Mouse (Mus musculus) heart, postnatal 0 days (tissue): ENCODE measurements around the gene Ghrl. TPM values are rescaled to one million over a fixed set of nuclear protein-coding genes. Genes with fewer than 3 reads are reported as not detected.

Source experiments
- ATAC-seq: fragments of 200-750 bp; cut with Nextera tagmentation; 2 replicates; pipeline ENCODE4 v1.8.0; 2017; ENCODE audit warnings: low read depth, moderate number of reproducible peaks, moderate library complexity; ENCODE audit not compliant: insufficient read depth
- DNase-seq: peaks from one replicate; pipeline ENCODE4 v3.0.0-alpha.2; 2016; ENCODE audit warnings: low spot score
- H3K27ac ChIP-seq: fragments of 300-500 bp; sonication (generic); 2 replicates; pipeline ENCODE4 v1.5.1; 2014; ENCODE audit warnings: low read depth, mild to moderate bottlenecking
- H3K27me3 ChIP-seq: fragments of 300-500 bp; sonication (generic); 2 replicates; pipeline ENCODE4 v1.6.1; 2014; ENCODE audit warnings: low read length, mixed read lengths; ENCODE audit not compliant: control insufficient read depth, insufficient read depth
- H3K36me3 ChIP-seq: fragments of 300-500 bp; sonication (generic); replicated peaks from 2 replicates; pipeline ENCODE4 v1.6.1; 2014; ENCODE audit warnings: low read length, mixed read lengths; ENCODE audit not compliant: control insufficient read depth, insufficient read depth
- H3K4me1 ChIP-seq: fragments of 300-500 bp; sonication (generic); 2 replicates; pipeline ENCODE4 v1.6.1; 2014; ENCODE audit warnings: antibody characterized with exemption; ENCODE audit not compliant: control insufficient read depth, insufficient read depth
- H3K4me2 ChIP-seq: fragments of 300-500 bp; sonication (generic); 2 replicates; pipeline ENCODE4 v1.6.1; 2014; ENCODE audit warnings: low read depth, mild to moderate bottlenecking, low read length, moderate library complexity
- H3K4me3 ChIP-seq: fragments of 300-500 bp; sonication (generic); 2 replicates; pipeline ENCODE4 v1.5.1; 2014; ENCODE audit warnings: low read depth, low read length
- H3K9ac ChIP-seq: fragments of 300-500 bp; sonication (generic); replicated peaks from 2 replicates; pipeline ENCODE4 v1.6.1; 2014; ENCODE audit warnings: low read depth, low read length, mixed read lengths
- H3K9me3 ChIP-seq: fragments of 300-500 bp; sonication (generic); replicated peaks from 2 replicates; pipeline ENCODE4 v1.6.1; 2016; ENCODE audit warnings: low read length; ENCODE audit not compliant: control insufficient read depth
- CTCF ChIP-seq: IDR thresholded peaks from 2 replicates; pipeline ENCODE4 v1.5.1; 2016; ENCODE audit warnings: antibody characterized with exemption, control low read depth, low read depth
- EP300 ChIP-seq: IDR thresholded peaks from 2 replicates; pipeline ENCODE4 v1.6.1; 2016; ENCODE audit warnings: antibody characterized with exemption, low read depth
- WGBS: fragments of 180-500 bp; shearing (Covaris S2); extraction: QIAGEN DNeasy Blood & Tissue Kit; methylation state at CpG from one replicate; pipeline ENCODE4 v1.1.7; 2014; 5-methylcytosine and 5-hydroxymethylcytosine counted together
- polyA plus RNA-seq: library from polyadenylated mRNA; unstranded; fragments of >200 nt; fragmentation: Nextera tagmentation; extraction: Ambion mirVana; gene quantifications from 2 replicates; pipeline ENCODE4 v1.2.1, GENCODE M21; 2015
- total RNA-seq: library from RNA; depleted of rRNA; stranded (reverse); fragments of >200 nt; gene quantifications from 2 replicates; pipeline ENCODE4 v1.2.3, GENCODE M21; 2014; ENCODE audit warnings: low replicate concordance

The Ghrl gene
- total and polyA plus RNA-seq, 2 experiments from 2014 or later, result not detected

- Histone ChIP-seq H3K4me2 (no peak overlapping the region), H3K9ac (no peak overlapping the region), H3K27ac (no peak overlapping the region), H3K9me3 (no peaks in the 10 kb centered on the region), H3K36me3 (no peaks in the 10 kb centered on the region; the same call in 1 of the 2 replicates), H3K4me3 (no peak overlapping the region), H3K27me3 (no peaks in the 10 kb centered on the region), H3K4me1 (no peaks in the 10 kb centered on the region)
- DNase-seq, result no peak
- ATAC-seq, result no peak
- WGBS, result 77% methylated on average over 9 of the region's 9 CpGs
- TF ChIP-seq EP300, result no peak
Measured at GRCm38 (mm10) chr6:113679993-113680566, 39.6 kb downstream of the Ghrl start.

GRCm38 (mm10) chr6:113678246-113679012 is 41.3 kb downstream of the Ghrl start:
- no peaks in the 10 kb centered on the region for H3K9me3 ChIP-seq
- TF ChIP-seq EP300 (no peak), CTCF (no peak)
- no peak overlapping the region for H3K4me3 ChIP-seq
- ATAC-seq (no peak), DNase-seq (no peak)
- no peaks in the 10 kb centered on the region for H3K27me3 ChIP-seq
- no peak overlapping the region for H3K27ac ChIP-seq
- H3K9ac ChIP-seq, result no peak overlapping the region
- 79% methylated on average over 14 of the region's 14 CpGs for whole genome bisulfite sequencing
- H3K4me2 ChIP-seq, result no peak overlapping the region
- H3K36me3 ChIP-seq, result no peaks in the 10 kb centered on the region; the same call in 1 of the 2 replicates
- H3K4me1 ChIP-seq, result no peaks in the 10 kb centered on the region

GRCm38 (mm10) chr6:113677070-113677734 is 42.5 kb downstream of the Ghrl start:
- H3K27ac ChIP-seq, result no peak overlapping the region
- H3K9me3 ChIP-seq, result no peaks in the 10 kb centered on the region
- peaks cover 6% of the 10 kb centered on the region; the same call in 1 of the 2 replicates for H3K36me3 ChIP-seq
- WGBS, result 67% methylated on average over 14 of the region's 14 CpGs
- no peak overlapping the region for H3K4me2 ChIP-seq
- no peaks in the 10 kb centered on the region for H3K4me1 ChIP-seq
- no peak for ATAC-seq
- DNase-seq, result no peak
- TF ChIP-seq CTCF (no peak), EP300 (no peak)
- H3K27me3 ChIP-seq, result no peaks in the 10 kb centered on the region
- no peak overlapping the region for H3K9ac ChIP-seq
- H3K4me3 ChIP-seq, result no peak overlapping the region

- Histone ChIP-seq H3K4me3 (no peak overlapping the region), H3K27me3 (no peaks in the 10 kb centered on the region), H3K27ac (no peak overlapping the region), H3K9me3 (0 out of 2 replicates have a peak, but pooled peaks cover 3% of the 10 kb centered on the region), H3K4me2 (no peak overlapping the region), H3K4me1 (no peaks in the 10 kb centered on the region), H3K9ac (no peak overlapping the region), H3K36me3 (peaks cover 6% of the 10 kb centered on the region)
- no peak for DNase-seq
- TF ChIP-seq EP300 (no peak), CTCF (no peak)
- 91% methylated on average over 9 of the region's 9 CpGs for WGBS
- ATAC-seq, result no peak
Measured at GRCm38 (mm10) chr6:113675991-113676390, 43.7 kb downstream of the Ghrl start.

- no peak overlapping the region for H3K4me3 ChIP-seq
- H3K27ac ChIP-seq, result no peak overlapping the region
- no peaks in the 10 kb centered on the region for H3K4me1 ChIP-seq
- H3K9me3 ChIP-seq, result 0 out of 2 replicates have a peak, but pooled peaks cover 3% of the 10 kb centered on the region
- no peak for ATAC-seq
- DNase-seq, result no peak
- 78% methylated on average over 4 of the region's 4 CpGs for WGBS
- H3K27me3 ChIP-seq, result no peaks in the 10 kb centered on the region
- TF ChIP-seq EP300, result no peak
- no peak for TF ChIP-seq CTCF
- no peak overlapping the region for H3K9ac ChIP-seq
- H3K36me3 ChIP-seq, result peaks cover 6% of the 10 kb centered on the region
- no peak overlapping the region for H3K4me2 ChIP-seq
Measured at GRCm38 (mm10) chr6:113675234-113675633, 44.4 kb downstream of the Ghrl start.
